Mouse (Mus musculus) monocyte, adult 59 days (primary cell): Measurements from ENCODE around the gene Mccc2. TPM values are rescaled to one million over a fixed set of nuclear protein-coding genes. Genes with fewer than 3 reads are reported as not detected.

ENCODE experiments used
- total RNA-seq, 2 experiments: library from RNA; stranded (reverse); gene quantifications; one replicate each; pipeline ENCODE4 v1.2.4; 2023

Gene Mccc2
- 10 to 100 TPM; 10.5 to 14.5 TPM for total RNA-seq

GRCm38 (mm10) chr13:100014906-100015895 is at the start of gene Mccc2:
Gene Mccc2, minus strand, starts transcription at chr13:100015639.

GRCm38 (mm10) chr13:99900965-99901364 is 114.5 kb downstream of the Mccc2 start, which contains the start of gene Cartpt:
Gene Cartpt, minus strand, starts transcription at chr13:99901091.

Other genes with a start within 250 kb of the Mccc2 start
- gene Cartpt, start 114.5 kb downstream of the Mccc2 start, total RNA-seq = not detected
- gene Bdp1, start 88.4 kb upstream of the Mccc2 start, total RNA-seq = 10 to 100 TPM; 61.0 to 61.3 TPM
- 1 to 10 TPM; 2.7 to 2.9 TPM for gene Serf1, start 92.4 kb upstream of the Mccc2 start, total RNA-seq
- 10 to 100 TPM; 37.8 to 42.5 TPM for gene Smn1, start 109.2 kb upstream of the Mccc2 start, total RNA-seq
- 10 to 100 TPM; 95.6 to 98.5 TPM for gene Naip2, start 186.5 kb upstream of the Mccc2 start, total RNA-seq
- gene Naip5, start 230.7 kb upstream of the Mccc2 start, total RNA-seq = 10 to 100 TPM; 92.5 to 92.7 TPM